Mouse (Mus musculus) thymus, adult 18-20 months (tissue): ENCODE data around the gene Prrc2b.
A peak's percentile ranks its signal among the peaks of the same experiment; 100 is the strongest.

Experiments used
- DNase-seq, 2 experiments: peaks; one replicate each; pipeline ENCODE4 v3.0.0; 2022; ENCODE audit warnings: mixed read lengths in 2 of 2

The Prrc2b gene

DNA sequence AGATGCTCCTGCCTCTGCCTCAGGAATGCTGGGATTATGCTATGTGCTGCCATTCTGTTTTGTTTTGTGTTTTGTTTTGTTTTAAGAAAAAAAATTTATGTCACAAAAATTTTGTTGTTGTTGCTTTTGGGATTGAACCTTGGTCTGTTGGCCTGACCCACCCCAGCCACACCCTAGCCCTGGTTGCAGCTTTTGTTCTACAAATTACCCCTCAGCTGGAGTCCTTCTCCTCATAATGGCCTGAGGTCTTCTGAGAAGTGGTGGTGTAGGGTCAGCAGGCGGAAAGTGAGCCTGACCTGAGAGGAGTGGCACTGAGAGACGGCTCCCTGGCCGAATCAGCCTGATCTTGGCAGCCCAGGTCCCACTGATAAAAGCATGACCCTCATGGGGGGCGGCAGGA is 11.8 kb downstream of the Prrc2b start:
- no peak for DNase-seq

- no peak for DNase-seq
These were observed 12.2 kb downstream of the Prrc2b start for GRCm38 (mm10) chr2:32163057-32163456.

DNA sequence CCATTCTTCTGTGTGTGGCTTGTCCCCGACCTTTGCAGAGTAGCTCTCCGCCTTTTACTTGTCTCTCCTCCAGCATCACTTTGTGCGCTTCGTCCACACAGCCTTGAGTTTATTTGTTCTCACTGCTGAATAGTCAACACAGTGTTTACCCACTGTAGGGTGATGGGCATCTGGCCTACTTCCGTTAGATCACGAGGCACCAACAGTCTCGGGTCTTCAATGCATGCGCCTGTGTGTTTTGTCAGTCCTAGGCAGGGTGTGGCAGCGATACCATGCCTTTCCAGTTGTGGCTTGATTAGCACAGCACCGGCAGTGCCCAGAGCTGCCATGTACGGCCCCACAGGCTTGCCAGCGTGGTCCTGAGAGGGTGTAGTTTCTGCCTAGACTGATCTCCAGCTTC is 13.6 kb downstream of the Prrc2b start:
- no peak for DNase-seq

GRCm38 (mm10) chr2:32165040-32165800 is 14.3 kb downstream of the Prrc2b start:
- no peak for DNase-seq

DNA sequence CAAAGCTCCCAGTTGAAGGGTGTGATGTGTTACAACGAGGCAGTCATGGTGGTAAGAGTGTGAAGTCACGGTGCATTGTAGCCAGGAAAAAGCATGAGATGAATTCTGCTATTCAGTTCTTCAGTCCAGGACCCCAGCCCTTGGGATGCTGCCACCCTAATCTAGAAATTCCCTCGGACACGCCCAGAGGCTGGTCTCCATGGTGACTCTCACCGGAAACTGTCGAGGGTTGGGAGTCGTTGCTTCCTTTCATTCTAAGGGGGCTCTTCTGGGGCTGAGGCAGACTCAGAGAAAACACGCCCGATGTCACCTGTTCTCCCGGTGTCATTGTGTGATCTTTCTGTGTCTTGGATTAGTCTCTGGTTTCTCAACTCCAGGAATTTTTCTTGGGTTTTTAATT is 15.7 kb downstream of the Prrc2b start:
- DNase-seq = peak in 1 of 2 experiments; percentile 63

DNA sequence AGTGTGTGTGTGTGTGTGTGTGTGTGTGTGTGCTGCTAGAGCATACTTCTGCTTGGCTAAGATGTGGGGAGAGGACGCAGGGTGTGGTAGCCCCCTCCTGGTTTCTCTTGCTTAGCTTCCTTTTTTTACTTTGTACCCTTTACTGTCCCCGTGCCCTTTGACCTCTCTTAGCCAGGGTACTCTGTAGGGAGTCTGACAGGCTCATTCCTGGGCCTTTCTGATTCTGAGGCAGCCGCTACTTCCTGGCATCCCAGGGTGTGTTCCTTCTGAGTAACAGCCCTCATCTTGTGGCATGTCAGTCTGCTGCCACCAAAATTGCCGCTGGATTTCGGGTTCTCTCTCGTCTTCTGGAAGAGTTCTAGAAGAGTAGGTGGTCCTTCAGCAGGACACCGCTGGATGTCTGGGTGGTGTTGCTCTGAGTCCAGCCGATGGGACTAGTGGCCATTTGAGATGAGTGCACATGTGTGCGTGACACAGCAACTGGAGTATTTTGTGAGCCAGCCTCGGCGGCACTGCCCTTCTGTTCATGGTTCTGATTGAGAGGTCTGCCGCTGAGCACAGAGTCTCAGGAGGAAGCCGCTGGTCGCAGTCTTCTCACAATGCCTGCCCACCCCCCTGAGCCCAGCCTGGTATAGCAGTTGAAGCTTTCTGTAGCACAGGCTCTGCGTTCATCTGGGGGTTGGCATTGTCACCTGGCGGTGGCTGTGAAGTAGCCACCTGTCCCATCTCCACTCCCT is 16.3 kb downstream of the Prrc2b start:
- peak in 1 of 2 experiments; percentile 64 for DNase-seq

GRCm38 (mm10) chr2:32167819-32168218 is 16.9 kb downstream of the Prrc2b start:
- DNase-seq = peak; percentile 90 to 93

- no peak for DNase-seq
These were observed 18.4 kb downstream of the Prrc2b start for GRCm38 (mm10) chr2:32169292-32169691.

GRCm38 (mm10) chr2:32170010-32170409 is 19.1 kb downstream of the Prrc2b start:
- no peak for DNase-seq

DNA sequence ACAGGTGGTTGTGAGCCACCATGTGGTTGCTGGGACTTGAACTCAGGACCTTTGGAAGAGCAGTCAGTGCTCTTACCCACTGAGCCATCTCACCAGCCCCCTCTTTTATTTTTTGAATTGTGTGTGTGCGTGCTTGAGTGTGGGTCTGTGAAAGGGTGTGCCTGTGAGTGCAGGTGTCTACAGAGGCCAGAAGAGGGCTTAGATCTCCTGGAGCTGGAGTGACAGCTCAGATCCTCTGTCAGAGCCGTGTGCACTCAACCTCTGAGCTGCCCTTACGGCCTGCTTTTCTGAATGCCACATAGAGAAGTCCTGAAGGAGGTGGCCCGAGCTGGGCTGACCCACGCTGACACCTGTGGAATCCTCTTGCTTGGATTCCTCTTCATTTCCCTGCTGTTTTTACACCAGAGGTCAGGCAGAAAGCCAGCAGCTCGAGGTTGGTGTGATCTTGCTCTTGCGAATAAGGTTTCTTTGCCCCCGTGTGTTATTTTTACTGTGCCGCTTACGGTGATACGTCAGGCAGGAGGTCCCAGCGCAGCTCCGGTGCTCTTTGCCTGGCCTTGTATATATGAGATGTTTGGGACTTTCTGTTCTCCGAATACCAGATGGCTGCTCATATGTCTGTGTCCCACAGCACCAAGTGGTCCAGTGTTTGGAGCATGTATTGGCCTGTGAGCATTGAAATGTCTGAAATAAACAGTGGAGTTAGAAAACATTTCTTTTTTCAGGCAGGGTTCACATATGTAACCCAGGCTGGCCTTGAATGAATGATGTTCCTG is 21.0 kb downstream of the Prrc2b start:
- DNase-seq = no peak

- no peak for DNase-seq
These were observed 23.4 kb downstream of the Prrc2b start for GRCm38 (mm10) chr2:32174170-32174741.

DNA sequence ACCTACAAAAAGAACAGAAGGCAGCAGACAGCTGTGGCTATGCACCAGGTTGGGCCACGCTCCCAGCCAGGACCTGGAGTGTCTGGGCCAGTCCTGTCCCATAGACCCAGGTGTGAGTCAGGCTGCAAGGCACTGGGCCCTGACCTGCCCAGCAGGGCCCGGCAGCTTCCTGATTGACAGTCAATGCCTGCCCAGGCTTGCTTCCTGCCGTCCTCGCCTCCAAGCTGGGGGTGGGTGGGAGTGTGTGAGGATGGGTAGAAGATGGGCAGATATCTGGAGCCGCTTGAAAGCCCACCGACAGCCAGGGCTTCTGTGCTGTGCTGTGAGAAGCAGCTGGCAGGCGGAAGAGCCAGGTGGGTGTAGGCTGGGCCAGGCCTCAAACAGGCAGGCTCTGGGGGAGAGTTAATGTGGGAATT is 24.2 kb downstream of the Prrc2b start:
- DNase-seq = peak in 1 of 2 experiments; percentile 64

GRCm38 (mm10) chr2:32175508-32175907 is 24.6 kb downstream of the Prrc2b start:
- no peak for DNase-seq

GRCm38 (mm10) chr2:32176848-32177247 is 26.0 kb downstream of the Prrc2b start:
- no peak for DNase-seq

- no peak for DNase-seq
These were observed 26.6 kb downstream of the Prrc2b start for GRCm38 (mm10) chr2:32177397-32178060.

DNA sequence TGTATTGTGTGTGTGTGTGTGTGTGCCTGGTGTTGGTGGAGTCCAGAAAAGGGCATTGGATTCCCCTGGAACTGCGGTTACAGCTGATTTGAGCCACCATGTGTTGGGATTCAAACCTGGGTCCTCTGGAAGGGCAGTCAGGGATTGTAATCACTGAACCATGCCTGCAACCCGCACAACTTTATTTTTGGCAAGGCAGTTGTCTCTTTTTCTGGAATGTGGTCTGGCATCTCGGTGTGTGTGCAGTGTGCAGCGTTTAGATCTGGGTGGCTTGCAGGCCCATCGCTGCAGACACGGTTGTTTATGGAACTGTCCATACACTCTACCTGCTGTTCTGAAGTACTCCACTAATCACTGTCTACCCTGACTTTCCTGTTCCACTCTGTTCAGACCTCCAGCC is 28.5 kb downstream of the Prrc2b start:
- DNase-seq = no peak

DNA sequence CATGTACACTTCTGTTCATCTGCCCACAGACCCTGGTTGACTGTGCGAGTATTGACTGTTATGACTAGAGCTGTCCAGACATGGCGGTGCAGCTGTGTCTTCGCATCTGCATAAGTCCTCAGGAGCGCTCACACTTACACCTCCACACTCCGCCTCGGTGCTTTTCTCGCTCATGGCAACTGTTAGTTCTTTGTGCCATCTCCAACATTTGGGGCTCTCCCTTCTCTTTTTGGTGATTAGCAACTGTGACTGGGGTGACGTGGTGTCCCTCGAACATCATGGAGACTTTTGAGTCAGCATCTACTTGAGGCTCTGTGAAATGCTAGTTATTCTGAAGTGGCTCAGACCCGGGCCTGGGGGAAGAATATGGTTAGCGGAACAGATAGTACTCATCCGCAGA is 29.2 kb downstream of the Prrc2b start:
- no peak for DNase-seq

DNA sequence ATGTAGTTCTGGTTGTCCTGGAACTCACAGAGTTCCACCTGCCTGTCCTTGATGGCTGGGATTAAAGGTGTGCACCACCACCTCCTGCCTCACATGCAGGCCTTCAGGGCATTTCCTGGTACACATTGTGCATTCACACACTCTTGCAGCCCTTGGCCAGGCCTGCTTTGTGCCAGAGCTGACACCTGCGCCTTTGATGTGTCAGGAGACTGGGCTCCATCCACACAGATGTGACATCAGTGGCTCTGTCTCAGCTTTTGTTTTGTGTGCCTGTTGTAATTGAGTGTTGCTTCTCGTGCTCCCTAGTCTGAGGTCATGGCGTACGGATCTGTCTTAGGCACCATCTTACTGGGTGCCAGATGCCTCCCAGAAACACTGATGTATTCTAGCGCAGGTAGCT is 30.5 kb downstream of the Prrc2b start:
- peak; percentile 73 to 88 for DNase-seq

- DNase-seq = no peak
These were observed 31.2 kb downstream of the Prrc2b start for GRCm38 (mm10) chr2:32182119-32182518.

GRCm38 (mm10) chr2:32182676-32183296 is 31.9 kb downstream of the Prrc2b start:
- no peak for DNase-seq

GRCm38 (mm10) chr2:32187019-32187551 is 36.2 kb downstream of the Prrc2b start:
- DNase-seq = no peak

- no peak for DNase-seq
These were observed 36.8 kb downstream of the Prrc2b start for GRCm38 (mm10) chr2:32187649-32188048.
